12 mouse cellular contexts compared by ENCODE assay signal in genomic region chrX:111587616-111588015, GRCm38 (mm10).
"Had no signal": no experiment of that assay in that cellular context is flagged by ENCODE, and none has a peak within 500 bp of the region (broad histone marks: within the 10 kb centered on the region; RNA-seq: fewer than 3 reads in every experiment).

No protein-coding gene starts in this region.

- H3K36me3 ChIP-seq: limb, embryonic 15.5 days; liver, embryonic 12.5 days; midbrain, embryonic 12.5 days; neural tube, embryonic 13.5 days had no signal

- H3K27ac ChIP-seq: limb, embryonic 15.5 days; liver, embryonic 12.5 days; midbrain, embryonic 12.5 days; neural tube, embryonic 13.5 days had no signal

- H3K9me3 ChIP-seq: limb, embryonic 15.5 days; liver, embryonic 12.5 days; midbrain, embryonic 12.5 days; neural tube, embryonic 13.5 days had no signal

- H3K4me3 ChIP-seq: limb, embryonic 15.5 days; liver, embryonic 12.5 days; midbrain, embryonic 12.5 days; neural tube, embryonic 13.5 days had no signal

- H3K27me3 ChIP-seq: limb, embryonic 15.5 days; liver, embryonic 12.5 days; midbrain, embryonic 12.5 days; neural tube, embryonic 13.5 days had no signal

- H3K4me1 ChIP-seq: limb, embryonic 15.5 days; liver, embryonic 12.5 days; midbrain, embryonic 12.5 days; neural tube, embryonic 13.5 days had no signal

- DNase-seq: kidney, adult 9 months; kidney, postnatal 10 days; lung, embryonic 14.5 days; retina, postnatal 1 day; right cerebral cortex, postnatal 25 days; spleen, adult 18-20 months; thymus, adult 18-20 months; thymus, postnatal 14 days had no signal
